Mouse (Mus musculus) left cerebral cortex, postnatal 14 days (tissue): ENCODE measurements around the gene Olfr69. TPM values are rescaled to one million over a fixed set of nuclear protein-coding genes. Genes with fewer than 3 reads are reported as not detected.
"Not testable (repeated sequence)": the region's sequence is repeated elsewhere in the genome, so short reads cannot be mapped to it uniquely, and the experiment has no call there.

Experiments
- DNase-seq, 2 experiments: peaks; one replicate each; pipeline ENCODE4 v3.0.0; 2021 to 2022; ENCODE audit warnings: low spot score in 2 of 2, mixed read lengths in 1 of 2
- intact Hi-C: fragments of 180-260 bp; cut with DNase I; formaldehyde crosslinking; loops from one replicate; pipeline ENCODE4 v1.15.1; 2025
- total RNA-seq, 2 experiments: library from RNA; stranded (reverse); gene quantifications; 2 replicates each; pipeline ENCODE4 v1.2.3; 2021

Gene Olfr69
- total RNA-seq, 2 experiments from 2014 or later, result not detected

DNA sequence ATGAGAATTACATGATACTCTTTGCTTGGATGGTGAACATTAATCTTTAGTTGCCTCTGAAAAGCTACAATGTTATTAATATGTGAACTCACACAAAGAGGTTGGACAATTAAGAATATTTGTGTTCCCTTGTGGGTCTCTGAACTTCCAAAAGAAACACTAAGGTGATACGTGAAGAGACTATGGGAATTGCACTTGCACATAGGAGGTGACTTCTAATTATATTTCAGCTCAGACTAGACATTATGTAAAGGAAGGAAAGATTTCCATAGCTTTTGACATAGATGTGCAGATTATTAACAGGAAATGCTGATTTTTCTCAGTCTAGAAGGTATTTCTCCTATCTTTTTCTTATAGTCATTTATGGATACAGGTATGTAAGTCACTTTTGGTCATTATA, 41.3 kb downstream of the Olfr69 start, which contains the start of gene Olfr628:
Olfr628 (plus strand) TSS at position 301 of the 400 bp plus-strand sequence.
- no peak for DNase-seq
- intact Hi-C loops, result no loop called here

DNA sequence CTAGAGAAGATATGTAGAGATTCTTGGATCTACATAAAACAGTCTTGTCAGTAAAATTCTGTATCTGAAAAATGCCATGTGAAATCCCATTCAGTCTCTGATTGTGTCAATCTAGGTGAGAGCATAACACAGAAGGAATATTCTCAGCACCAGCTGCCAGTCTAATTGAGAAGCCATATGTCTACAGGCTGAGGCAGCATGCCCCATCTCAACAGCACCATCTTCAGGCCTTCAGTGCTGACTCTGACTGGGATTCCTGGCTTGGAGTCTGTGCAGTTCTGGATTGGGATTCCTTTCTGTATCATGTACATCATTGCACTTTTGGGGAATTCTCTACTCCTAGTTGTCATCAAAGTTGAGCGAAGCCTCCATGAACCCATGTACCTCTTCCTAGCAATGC, 55.0 kb downstream of the Olfr69 start:
- DNase-seq, intact Hi-C loops: not testable (repeated sequence)

Other genes starting within 250 kb of the Olfr69 start
- not detected for gene Olfr612, start 228.9 kb downstream of the Olfr69 start, total RNA-seq
- not detected for gene Olfr613, start 223.5 kb downstream of the Olfr69 start, total RNA-seq
- gene Olfr615, start 215.5 kb downstream of the Olfr69 start, total RNA-seq, result not detected
- not detected for gene Olfr616, start 202.5 kb downstream of the Olfr69 start, total RNA-seq
- not detected for gene Olfr617, start 198.5 kb downstream of the Olfr69 start, total RNA-seq
- not detected for gene Olfr618, start 181.5 kb downstream of the Olfr69 start, total RNA-seq
- not detected for gene Olfr619, start 171.0 kb downstream of the Olfr69 start, total RNA-seq
- not detected for gene Olfr620, start 159.1 kb downstream of the Olfr69 start, total RNA-seq
- gene Olfr622, start 128.9 kb downstream of the Olfr69 start, total RNA-seq, result not detected
- gene Olfr623, start 107.9 kb downstream of the Olfr69 start, total RNA-seq, result not detected
- under 1 TPM in 1 of 2 experiments, not detected in 1; 0.06 TPM for gene Olfr624, start 100.4 kb downstream of the Olfr69 start, total RNA-seq
- gene Olfr625-ps1, start 88.9 kb downstream of the Olfr69 start, total RNA-seq, result not detected
- gene Olfr243, start 56.9 kb downstream of the Olfr69 start, total RNA-seq, result not detected
- gene Olfr628, start 41.2 kb downstream of the Olfr69 start, total RNA-seq, result not detected
- gene Olfr629, start 26.7 kb downstream of the Olfr69 start, total RNA-seq, result not detected
- gene Olfr630, start 14.3 kb downstream of the Olfr69 start, total RNA-seq, result not detected
- not detected for gene Olfr68, start 8.1 kb upstream of the Olfr69 start, total RNA-seq
- not detected for gene Olfr67, start 20.2 kb upstream of the Olfr69 start, total RNA-seq
- gene Hbb-bt, start 42.4 kb upstream of the Olfr69 start, total RNA-seq, result 100 to 1,000 TPM; 116 to 138 TPM
- 100 to 1,000 TPM; 912 to 967 TPM for gene Hbb-bs, start 56.5 kb upstream of the Olfr69 start, total RNA-seq
- gene Hbb-bh2, start 68.9 kb upstream of the Olfr69 start, total RNA-seq, result not detected
- not detected for gene Hbb-bh1, start 71.6 kb upstream of the Olfr69 start, total RNA-seq
- not detected for gene Hbb-y, start 81.6 kb upstream of the Olfr69 start, total RNA-seq
- gene Olfr66, start 114.7 kb upstream of the Olfr69 start, total RNA-seq, result not detected
- not detected for gene Olfr64, start 122.9 kb upstream of the Olfr69 start, total RNA-seq
- not detected for gene Olfr65, start 131.9 kb upstream of the Olfr69 start, total RNA-seq
- gene Olfr631, start 157.2 kb upstream of the Olfr69 start, total RNA-seq, result not detected
- not detected for gene Olfr632, start 162.8 kb upstream of the Olfr69 start, total RNA-seq
- gene Olfr633, start 172.8 kb upstream of the Olfr69 start, total RNA-seq, result not detected
- gene Olfr635, start 199.6 kb upstream of the Olfr69 start, total RNA-seq, result under 1 TPM in 1 of 2 experiments, not detected in 1; 0.04 TPM
- gene Olfr638, start 227.2 kb upstream of the Olfr69 start, total RNA-seq, result not detected
- under 1 TPM; 0.08 to 0.18 TPM for gene Olfr639, start 245.7 kb upstream of the Olfr69 start, total RNA-seq